Mouse (Mus musculus): ENCODE results near the gene Mobp. TPM values are rescaled to one million over a fixed set of nuclear protein-coding genes. Genes with fewer than 3 reads are reported as not detected.
A peak's percentile ranks its signal among the peaks of the same experiment; 100 is the strongest.

The Mobp gene
- polyA plus RNA-seq, 1 experiment from 2014 or later: 0.23 TPM

DNA sequence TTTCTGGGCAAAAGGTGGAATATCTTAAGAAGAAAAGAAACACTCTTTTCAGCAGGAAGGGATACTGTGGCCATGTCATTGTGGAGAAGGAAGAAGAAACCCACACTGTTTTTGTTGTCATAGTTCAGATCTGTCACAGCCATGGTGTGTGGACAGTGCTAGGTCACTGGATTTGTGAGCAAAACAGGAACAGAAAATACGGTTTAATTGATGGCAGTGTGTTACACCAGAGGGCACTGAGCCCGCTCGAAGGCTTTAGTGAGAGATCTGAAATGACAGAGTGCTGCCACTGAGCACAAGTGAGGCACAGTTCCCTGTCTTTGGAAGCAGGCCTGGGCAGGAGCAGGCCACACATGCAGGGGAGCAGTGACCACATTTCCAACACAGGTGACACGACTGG lies 31.3 kb upstream of the Mobp start:
- H3K27me3 ChIP-seq: no peaks in the 10 kb centered on the region
- H3K4me3 ChIP-seq: no peak overlapping the region
- H3K4me1 ChIP-seq (replicated peaks): no peaks in the 10 kb centered on the region
- H3K4me2 ChIP-seq: no peak overlapping the region
- peaks cover 47% of the 10 kb centered on the region for H3K36me3 ChIP-seq
- no peak for ATAC-seq (ENCODE audit: low FRiP score, low read depth)
- no peak overlapping the region for H3K9ac ChIP-seq
- no peaks in the 10 kb centered on the region for H3K9me3 ChIP-seq
- WGBS: 91% methylated on average over 4 of the region's 4 CpGs
- H3K27ac ChIP-seq (replicated peaks): no peak overlapping the region

DNA sequence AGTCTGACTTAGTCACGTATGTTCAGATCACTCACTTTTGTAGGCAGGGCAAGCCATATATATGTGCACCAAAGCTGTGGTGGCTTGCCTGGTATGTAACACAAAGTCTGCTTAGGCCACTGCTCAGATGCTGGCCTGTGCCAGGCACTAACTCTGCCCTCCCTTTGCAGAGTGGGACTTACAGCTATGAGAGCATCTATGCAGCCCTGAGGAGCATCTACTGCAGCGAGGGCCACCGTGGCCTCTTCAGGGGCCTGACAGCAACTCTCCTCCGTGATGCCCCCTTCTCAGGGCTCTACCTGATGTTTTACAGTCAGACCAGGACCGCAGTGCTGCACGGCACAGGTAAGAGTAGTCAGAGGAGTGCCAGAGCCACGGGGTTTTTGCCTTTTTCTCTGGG lies 29.0 kb upstream of the Mobp start:
- Histone ChIP-seq H3K36me3 (peaks cover 57% of the 10 kb centered on the region), H3K27me3 (no peaks in the 10 kb centered on the region), H3K9ac (no peak overlapping the region), H3K27ac (replicated peaks) (no peak overlapping the region), H3K4me3 (no peak overlapping the region), H3K4me1 (replicated peaks) (no peaks in the 10 kb centered on the region), H3K9me3 (no peaks in the 10 kb centered on the region), H3K4me2 (no peak overlapping the region)
- 97% methylated on average over 7 of the region's 7 CpGs for WGBS
- ATAC-seq (ENCODE audit: low FRiP score, low read depth): no peak

GRCm38 (mm10) chr9:120126868-120127267 lies 22.6 kb upstream of the Mobp start:
- H3K27me3 ChIP-seq: no peaks in the 10 kb centered on the region
- ATAC-seq (ENCODE audit: low FRiP score, low read depth): peak; percentile 0; the same call in 1 of the 2 replicates
- peaks cover 44% of the 10 kb centered on the region for H3K36me3 ChIP-seq
- peak overlapping the region; percentile 94 for H3K4me3 ChIP-seq
- H3K4me1 ChIP-seq (replicated peaks): peaks cover 19% of the 10 kb centered on the region
- no peaks in the 10 kb centered on the region for H3K9me3 ChIP-seq
- H3K4me2 ChIP-seq: peak overlapping the region; percentile 65
- peak overlapping the region; percentile 48 for H3K9ac ChIP-seq
- peak overlapping the region; percentile 80 for H3K27ac ChIP-seq (replicated peaks)
- 62% methylated on average over 11 of the region's 11 CpGs for WGBS

DNA sequence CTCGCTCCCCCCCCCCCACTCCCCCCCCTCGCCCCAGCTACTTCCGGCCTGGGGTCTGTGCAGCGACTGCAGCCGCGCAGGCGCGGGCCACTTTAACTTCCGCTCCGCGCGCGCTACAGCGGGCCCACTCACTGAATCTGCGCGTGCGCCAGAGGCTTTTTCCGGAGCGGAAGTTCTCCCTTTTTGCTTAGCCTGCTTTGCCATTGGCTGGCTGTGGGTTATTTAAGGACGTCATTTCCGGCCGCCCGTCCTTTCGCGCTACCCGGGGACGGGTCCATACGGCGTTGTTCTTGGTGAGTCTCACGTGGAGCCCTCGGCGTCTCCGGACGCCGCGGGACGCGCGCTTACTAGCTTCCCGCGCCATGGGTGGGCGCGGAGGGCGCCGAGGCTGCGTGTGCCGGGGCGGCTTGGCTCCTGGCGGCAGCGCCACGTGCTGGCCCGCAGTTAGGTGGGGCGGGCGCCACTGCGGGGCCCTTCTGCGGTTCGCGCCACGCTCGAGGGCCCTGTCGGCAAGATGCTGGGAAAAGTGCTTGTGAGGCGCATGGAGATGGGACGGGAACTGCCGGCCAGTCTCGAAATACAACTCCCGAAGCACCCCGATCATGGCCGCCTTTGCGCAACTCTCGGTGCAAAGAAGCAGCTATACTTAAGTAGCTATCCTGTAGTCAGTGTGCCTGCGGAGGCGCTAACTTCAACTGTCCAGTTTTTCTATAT lies 21.8 kb upstream of the Mobp start, which contains the start of gene Rpsa:
Gene Rpsa, plus strand, starts transcription at position 152 of the 714 bp plus-strand sequence.
- Histone ChIP-seq H3K4me2 (peak within 1 kb of the TSS; percentile 67), H3K4me1 (replicated peaks) (peaks cover 19% of the 10 kb centered on the region), H3K4me3 (peak within 1 kb of the TSS; percentile 94), H3K27ac (replicated peaks) (peak within 1 kb of the TSS; percentile 83), H3K27me3 (no peaks in the 10 kb centered on the region), H3K9ac (peak within 1 kb of the TSS; percentile 99), H3K36me3 (peaks cover 48% of the 10 kb centered on the region), H3K9me3 (no peaks in the 10 kb centered on the region)
- under 1% methylated on average over 63 of the region's 72 CpGs for WGBS
- ATAC-seq (ENCODE audit: low FRiP score, low read depth): peak; percentile 97

GRCm38 (mm10) chr9:120129276-120129675 lies 20.2 kb upstream of the Mobp start:
- Histone ChIP-seq H3K4me2 (peak overlapping the region; percentile 67), H3K36me3 (peaks cover 37% of the 10 kb centered on the region), H3K9ac (peak overlapping the region; percentile 30; the same call in 1 of the 2 replicates), H3K27ac (replicated peaks) (no peak overlapping the region), H3K4me1 (replicated peaks) (peaks cover 19% of the 10 kb centered on the region), H3K4me3 (peak overlapping the region; percentile 94; the same call in 1 of the 2 replicates), H3K27me3 (no peaks in the 10 kb centered on the region), H3K9me3 (no peaks in the 10 kb centered on the region)
- ATAC-seq (ENCODE audit: low FRiP score, low read depth): no peak
- 77% methylated on average over 10 of the region's 10 CpGs for WGBS

GRCm38 (mm10) chr9:120131784-120132288 lies 17.7 kb upstream of the Mobp start:
- H3K36me3 ChIP-seq: peaks cover 36% of the 10 kb centered on the region
- ATAC-seq (ENCODE audit: low FRiP score, low read depth): no peak
- H3K4me1 ChIP-seq (replicated peaks): peaks cover 18% of the 10 kb centered on the region
- no peaks in the 10 kb centered on the region for H3K9me3 ChIP-seq
- no peak overlapping the region for H3K4me3 ChIP-seq
- H3K27me3 ChIP-seq: no peaks in the 10 kb centered on the region
- H3K9ac ChIP-seq: no peak overlapping the region
- H3K27ac ChIP-seq (replicated peaks): no peak overlapping the region
- H3K4me2 ChIP-seq: no peak overlapping the region
- 88% methylated on average over 3 of the region's 3 CpGs for WGBS

DNA sequence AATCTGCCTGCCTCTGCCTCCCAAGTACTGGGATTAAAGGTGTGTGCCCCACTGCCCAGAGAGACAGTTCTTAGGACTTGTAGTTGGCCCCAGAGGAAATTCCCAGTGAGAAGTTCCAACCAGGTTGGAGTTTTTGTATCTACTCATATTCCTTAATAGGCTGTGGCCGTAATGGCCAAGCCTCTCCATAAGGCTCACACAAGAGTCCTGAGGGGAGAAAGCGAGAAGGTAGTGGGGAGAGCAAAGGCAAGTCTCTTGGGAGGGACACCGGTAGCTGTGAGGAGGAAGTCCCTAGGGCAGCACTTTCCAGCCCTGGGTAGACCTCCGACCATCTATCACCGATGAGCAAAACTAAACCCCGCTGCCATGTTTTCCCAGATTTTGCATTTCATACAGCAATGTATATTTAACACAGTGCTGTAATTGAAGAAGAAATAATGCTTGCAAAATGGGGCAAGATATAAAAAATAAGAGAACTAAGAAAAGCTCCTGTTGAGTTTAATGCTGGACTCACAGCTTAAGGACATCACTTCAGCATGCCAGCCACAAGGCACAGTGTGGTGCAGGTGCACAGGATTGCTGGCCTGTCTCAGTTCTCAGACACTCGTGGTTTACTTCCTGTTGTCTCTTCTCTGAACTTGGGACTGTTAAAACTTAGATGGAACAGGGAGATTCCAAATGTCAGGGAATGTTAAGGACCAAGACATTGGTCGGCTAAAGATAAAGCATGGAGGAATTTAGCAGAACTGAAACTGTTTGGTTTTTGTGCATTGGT lies 16.3 kb upstream of the Mobp start:
- Histone ChIP-seq H3K4me2 (no peak overlapping the region), H3K36me3 (peaks cover 36% of the 10 kb centered on the region), H3K9ac (no peak overlapping the region), H3K4me1 (replicated peaks) (peaks cover 16% of the 10 kb centered on the region), H3K27ac (replicated peaks) (no peak overlapping the region), H3K9me3 (no peaks in the 10 kb centered on the region), H3K27me3 (no peaks in the 10 kb centered on the region), H3K4me3 (no peak overlapping the region)
- ATAC-seq (ENCODE audit: low FRiP score, low read depth): no peak
- WGBS: 39% methylated on average over 8 of the region's 8 CpGs

DNA sequence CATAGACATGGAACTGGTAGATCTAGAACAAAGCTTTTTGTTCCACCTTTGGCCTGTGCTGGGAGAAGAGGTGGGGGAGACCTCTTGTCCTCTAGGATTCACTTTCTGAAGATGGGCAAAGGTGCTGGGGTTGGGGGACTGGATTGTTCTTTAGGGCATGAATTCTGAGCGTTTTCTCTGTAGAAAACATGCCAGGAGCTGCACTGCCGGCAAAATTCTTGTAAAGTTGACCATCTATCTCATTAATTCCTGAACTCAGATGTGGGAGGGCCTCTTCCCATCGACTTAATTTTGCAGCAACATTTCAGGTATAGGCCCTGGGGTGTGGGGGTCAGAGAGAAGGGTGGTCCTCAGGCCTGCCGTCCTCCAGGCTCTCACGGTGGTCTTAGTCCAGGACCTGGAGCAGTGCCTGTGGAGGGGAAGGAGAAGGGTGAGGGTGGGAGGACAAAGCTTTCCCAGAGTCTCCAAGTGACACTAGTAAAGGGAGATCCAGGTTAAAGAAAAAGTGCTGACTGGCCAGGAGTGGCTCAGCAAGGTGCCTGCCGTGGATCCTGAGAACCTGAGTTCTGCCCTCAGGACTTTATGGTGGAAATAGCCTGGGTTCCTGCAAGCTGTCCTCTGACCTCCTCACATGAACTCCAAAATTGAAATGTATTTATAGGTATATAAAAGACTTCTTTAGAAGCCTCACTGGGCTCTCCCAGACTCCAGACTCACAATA lies 15.6 kb upstream of the Mobp start:
- WGBS: 62% methylated on average over 6 of the region's 6 CpGs

DNA sequence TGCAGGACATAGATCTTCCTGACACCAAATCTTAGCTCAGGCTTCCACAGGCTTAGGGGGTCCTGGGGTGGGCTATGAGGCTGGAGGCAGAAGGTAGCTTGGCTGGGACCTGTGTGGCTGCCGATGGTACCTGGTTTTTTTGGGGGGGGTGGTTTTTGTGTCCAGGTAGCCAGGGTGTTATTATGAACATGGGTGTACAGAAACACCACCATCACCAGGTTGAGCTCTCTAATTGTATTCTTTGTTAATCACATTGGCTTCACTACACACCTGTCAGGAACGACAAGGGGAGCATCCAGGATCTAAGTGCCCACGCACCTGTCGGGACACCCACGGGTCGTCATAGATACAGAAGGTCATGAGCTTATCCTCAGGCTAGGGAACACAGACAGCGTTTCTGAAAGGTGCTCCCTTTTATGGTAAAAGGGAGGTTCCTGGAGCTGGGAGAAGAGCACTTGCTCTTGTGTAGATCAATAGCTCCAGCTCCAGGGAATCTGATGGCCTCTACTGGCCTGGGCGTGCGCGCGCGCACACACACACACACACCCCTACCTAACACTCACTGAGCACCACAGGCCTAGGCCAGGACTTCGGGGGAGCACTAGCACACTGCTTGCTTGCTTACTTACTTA lies 14.9 kb upstream of the Mobp start:
- peak; percentile 35; the same call in 1 of the 2 replicates for ATAC-seq (ENCODE audit: low FRiP score, low read depth)
- peaks cover 27% of the 10 kb centered on the region for H3K36me3 ChIP-seq
- no peaks in the 10 kb centered on the region for H3K27me3 ChIP-seq
- no peak overlapping the region for H3K4me2 ChIP-seq
- 84% methylated on average over 13 of the region's 13 CpGs for WGBS
- H3K9me3 ChIP-seq: no peaks in the 10 kb centered on the region
- no peak overlapping the region for H3K4me3 ChIP-seq
- H3K27ac ChIP-seq (replicated peaks): no peak overlapping the region
- H3K9ac ChIP-seq: no peak overlapping the region
- H3K4me1 ChIP-seq (replicated peaks): peaks cover 1% of the 10 kb centered on the region

More for the DNA sequence above, 15.6 kb upstream of the Mobp start:
- Histone ChIP-seq H3K9me3 (no peaks in the 10 kb centered on the region), H3K36me3 (peaks cover 32% of the 10 kb centered on the region), H3K4me3 (no peak overlapping the region), H3K9ac (no peak overlapping the region), H3K27ac (replicated peaks) (no peak overlapping the region), H3K4me1 (replicated peaks) (peaks cover 9% of the 10 kb centered on the region), H3K4me2 (no peak overlapping the region), H3K27me3 (no peaks in the 10 kb centered on the region)
- ATAC-seq (ENCODE audit: low FRiP score, low read depth): no peak

DNA sequence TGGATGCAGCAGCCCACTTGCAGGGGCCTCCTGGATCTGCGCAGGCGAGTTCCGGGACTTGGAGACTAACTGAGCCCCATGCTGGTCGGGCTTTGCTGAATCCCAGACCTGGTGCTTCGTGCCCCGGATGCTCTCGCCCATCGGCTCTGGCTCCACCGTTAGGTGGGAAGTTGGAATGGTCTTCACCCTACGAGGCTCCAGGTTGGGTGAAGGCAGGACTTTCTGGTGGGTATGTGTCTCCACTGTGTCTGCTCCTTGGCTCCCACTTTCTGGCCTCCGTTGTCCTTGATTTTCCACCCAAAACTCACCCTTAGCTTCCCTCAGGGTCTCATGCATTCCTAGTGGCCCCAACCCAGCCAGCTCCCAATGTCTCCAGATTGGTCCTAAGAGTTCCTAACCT lies 14.1 kb upstream of the Mobp start:
- H3K27ac ChIP-seq (replicated peaks): no peak overlapping the region
- H3K4me3 ChIP-seq: no peak overlapping the region
- H3K9ac ChIP-seq: no peak overlapping the region
- no peaks in the 10 kb centered on the region for H3K4me1 ChIP-seq (replicated peaks)
- 92% methylated on average over 11 of the region's 11 CpGs for WGBS
- no peaks in the 10 kb centered on the region for H3K9me3 ChIP-seq
- peaks cover 21% of the 10 kb centered on the region for H3K36me3 ChIP-seq
- ATAC-seq (ENCODE audit: low FRiP score, low read depth): no peak
- H3K4me2 ChIP-seq: no peak overlapping the region
- H3K27me3 ChIP-seq: no peaks in the 10 kb centered on the region

GRCm38 (mm10) chr9:120140652-120141051 lies 8.9 kb upstream of the Mobp start:
- no peaks in the 10 kb centered on the region for H3K4me1 ChIP-seq (replicated peaks)
- H3K27me3 ChIP-seq: no peaks in the 10 kb centered on the region; the same call in 1 of the 2 replicates
- H3K4me3 ChIP-seq: no peak overlapping the region
- H3K36me3 ChIP-seq: no peaks in the 10 kb centered on the region
- peak; percentile 84 for ATAC-seq (ENCODE audit: low FRiP score, low read depth)
- H3K4me2 ChIP-seq: no peak overlapping the region
- H3K9me3 ChIP-seq: no peaks in the 10 kb centered on the region
- 6% methylated on average over 4 of the region's 4 CpGs for WGBS
- no peak overlapping the region for H3K27ac ChIP-seq (replicated peaks)
- no peak overlapping the region for H3K9ac ChIP-seq

Measured in hindbrain, embryonic 15.5 days (tissue).